ENCODE assay signal across 8 mouse cellular contexts in the genomic region with DNA sequence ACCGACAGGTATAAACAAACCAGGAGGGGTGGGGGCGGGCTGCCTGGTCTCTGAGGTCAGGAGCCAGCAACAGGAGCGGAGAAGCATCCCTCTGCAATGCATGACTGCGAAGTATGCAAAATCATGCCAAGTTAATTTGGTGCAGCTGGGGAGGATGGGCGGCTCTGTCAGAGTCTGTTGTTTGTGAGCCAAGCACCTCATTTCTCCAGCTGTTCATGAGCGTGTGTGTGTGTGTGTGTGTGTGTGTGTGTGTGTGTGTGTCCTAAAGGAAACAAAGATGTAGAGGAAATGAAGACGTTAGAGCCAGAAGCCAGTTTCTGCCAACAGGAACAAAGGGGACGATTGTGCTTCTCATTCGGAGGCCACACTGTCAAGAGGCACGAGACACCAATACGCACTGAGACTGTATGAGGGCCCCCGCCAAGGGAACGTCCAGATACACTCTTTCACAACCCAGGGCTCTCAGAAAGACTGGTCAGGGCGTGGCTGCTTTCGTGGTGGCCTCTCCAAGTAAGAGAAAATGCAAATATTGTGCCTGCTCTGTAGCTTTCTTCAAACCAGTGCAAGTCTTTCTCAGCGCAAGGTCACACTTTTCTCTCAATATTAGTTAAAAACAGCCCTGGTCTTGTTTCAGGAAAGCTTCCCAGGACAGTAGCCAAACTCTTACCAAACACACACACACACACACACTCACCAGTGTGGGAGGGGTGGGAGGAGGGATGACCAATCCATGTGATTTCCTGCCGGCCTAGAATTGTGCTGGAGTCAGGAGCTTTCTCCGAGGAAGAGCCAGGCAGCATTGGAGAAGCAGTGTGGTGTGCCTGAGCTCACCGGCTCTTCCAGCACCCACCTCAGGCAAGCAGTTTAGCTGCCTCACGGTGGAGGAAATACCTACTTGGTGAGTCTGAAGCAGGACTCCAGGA.
DNase-seq lines count a peak whose midpoint lies in the region; ATAC-seq lines count a peak whose summit lies in the region.

No protein-coding gene starts in this region.

- no peak overlapping the region for H3K4me3 ChIP-seq in forebrain, embryonic 11.5 days (ENCODE audit: low read depth, low read length)
- no peak overlapping the region for H3K4me3 ChIP-seq in heart, embryonic 14.5 days (ENCODE audit: control insufficient read depth in 1 of 2, insufficient read depth in 1 of 2, low read depth in 1 of 2, low read length in 2 of 2)
- no peak overlapping the region for H3K4me3 ChIP-seq in liver, embryonic 11.5 days (ENCODE audit: low read depth, low read length)

- no peak overlapping the region for H3K4me2 ChIP-seq in forebrain, embryonic 11.5 days (ENCODE audit: low read depth, low read length, severe bottlenecking)
- peak overlapping the region; percentile 48 for H3K4me2 ChIP-seq in heart, embryonic 14.5 days (ENCODE audit: low read length)
- H3K4me2 ChIP-seq in liver, embryonic 11.5 days, result peak overlapping the region; percentile 31

- H3K27me3 ChIP-seq in forebrain, embryonic 11.5 days (ENCODE audit: control insufficient read depth, insufficient read depth, low read length), result no peaks in the 10 kb centered on the region
- H3K27me3 ChIP-seq in heart, embryonic 14.5 days (ENCODE audit: control insufficient read depth, insufficient read depth, low read length), result no peaks in the 10 kb centered on the region
- no peaks in the 10 kb centered on the region for H3K27me3 ChIP-seq in liver, embryonic 11.5 days (replicated peaks; ENCODE audit: control insufficient read depth, insufficient read depth, low read length)

- H3K36me3 ChIP-seq in forebrain, embryonic 11.5 days (ENCODE audit: control insufficient read depth, insufficient read depth, low read length), result no peaks in the 10 kb centered on the region
- no peaks in the 10 kb centered on the region for H3K36me3 ChIP-seq in heart, embryonic 14.5 days (ENCODE audit: control insufficient read depth, insufficient read depth, low read length)
- no peaks in the 10 kb centered on the region for H3K36me3 ChIP-seq in liver, embryonic 11.5 days (ENCODE audit: control insufficient read depth, insufficient read depth, low read length)

- no peaks in the 10 kb centered on the region for H3K9me3 ChIP-seq in forebrain, embryonic 11.5 days (ENCODE audit: control insufficient read depth, low read length)
- no peaks in the 10 kb centered on the region for H3K9me3 ChIP-seq in heart, embryonic 14.5 days (ENCODE audit: control insufficient read depth, low read length)
- no peaks in the 10 kb centered on the region for H3K9me3 ChIP-seq in liver, embryonic 11.5 days (ENCODE audit: control insufficient read depth, low read length)

- no peak; the same call in 1 of the 2 replicates for ATAC-seq in forebrain, embryonic 11.5 days (replicated peaks; ENCODE audit: low FRiP score)
- ATAC-seq in heart, embryonic 14.5 days (ENCODE audit: insufficient number of reproducible peaks, insufficient read depth, low FRiP score, low read depth), result peak; percentile 74
- peak; percentile 49 for ATAC-seq in liver, embryonic 11.5 days (replicated peaks; ENCODE audit: low FRiP score)
- peak; percentile 94 for ATAC-seq in monocyte, adult 5-6 weeks (replicated peaks; ENCODE audit: insufficient number of reproducible peaks, low FRiP score, low TSS enrichment, poor library complexity, severe bottlenecking)

- peaks cover 2% of the 10 kb centered on the region; the same call in 1 of the 2 replicates for H3K4me1 ChIP-seq in forebrain, embryonic 11.5 days (replicated peaks; ENCODE audit: control insufficient read depth, insufficient read depth, low read length)
- H3K4me1 ChIP-seq in heart, embryonic 14.5 days (ENCODE audit: control insufficient read depth in 2 of 2, insufficient read depth in 2 of 2, low read length in 2 of 2), result peaks cover 25 to 29% of the 10 kb centered on the region in 2 experiments
- peaks cover 11% of the 10 kb centered on the region for H3K4me1 ChIP-seq in liver, embryonic 11.5 days (replicated peaks; ENCODE audit: control insufficient read depth, insufficient read depth, low read length)

- peak; percentile 26 to 29 for DNase-seq in cerebellum, adult 18-20 months
- no peak for DNase-seq in cerebellum, adult 11 months
- peak; percentile 62 for DNase-seq in forebrain, embryonic 11.5 days (ENCODE audit: low spot score)
- peak; percentile 90 for DNase-seq in kidney, postnatal 10 days
- peak; percentile 50 for DNase-seq in liver, embryonic 11.5 days (ENCODE audit: low spot score)
- DNase-seq in spleen, postnatal 4 days (ENCODE audit: low spot score in 2 of 2), result peak; percentile 70 to 78

- WGBS in forebrain, embryonic 11.5 days, result 40% methylated on average over 20 of the region's 20 CpGs
- 33% methylated on average over 20 of the region's 20 CpGs for WGBS in heart, embryonic 14.5 days
- 30% methylated on average over 20 of the region's 20 CpGs for WGBS in liver, embryonic 11.5 days

- H3K9ac ChIP-seq in forebrain, embryonic 11.5 days (ENCODE audit: low read length), result no peak overlapping the region
- peak overlapping the region; percentile 60 for H3K9ac ChIP-seq in heart, embryonic 14.5 days (ENCODE audit: low read length)
- 0 out of 2 replicates have a peak overlapping the region, but pooled peaks have one; percentile 30 for H3K9ac ChIP-seq in liver, embryonic 11.5 days (ENCODE audit: low read depth, low read length)

- H3K27ac ChIP-seq in forebrain, embryonic 11.5 days (ENCODE audit: low read depth, low read length), result peak overlapping the region; percentile 7; the same call in 1 of the 2 replicates
- H3K27ac ChIP-seq in heart, embryonic 14.5 days (replicated peaks in 1 of 2; ENCODE audit: control insufficient read depth in 1 of 2, insufficient read depth in 1 of 2, low read depth in 2 of 2, low read length in 2 of 2), result peak overlapping the region; percentile 94 to 98
- peak overlapping the region; percentile 61 for H3K27ac ChIP-seq in liver, embryonic 11.5 days (ENCODE audit: low read depth, low read length)

Comparison
In these comparisons a context has a peak if more than half of its experiments do, and no peak if none do; other contexts are left out.
1. H3K27ac ChIP-seq: peak in every context shown above with its lines; median percentile 96 in heart, embryonic 14.5 days; 61 in liver, embryonic 11.5 days; 7 in forebrain, embryonic 11.5 days.